Mouse (Mus musculus): ENCODE measurements at regions not wholly inside any gene's neighbourhood (a gene's known extent, or its start where the extent isn't known, plus 50 kb on each side); places are given as distances from the start of the nearest gene placed in this dataset.

- TF ChIP-seq POLR2A (IDR thresholded peaks at IDR 0.05; ENCODE audit: insufficient read depth, low read depth, low read length) (no peak), CTCF (IDR thresholded peaks at IDR 0.05; ENCODE audit: insufficient read depth, low read depth, low read length) (no peak)
Measured at GRCm38 (mm10) chr5:119216146-119216545, 454.3 kb upstream of the Tbx3 start.
